Mouse (Mus musculus) hindbrain, embryonic 12.5 days (tissue): ENCODE data around the gene Snx12. TPM values are rescaled to one million over a fixed set of nuclear protein-coding genes. Genes with fewer than 3 reads are reported as not detected.

ENCODE experiments used
- ATAC-seq: fragments of 200-750 bp; cut with Nextera tagmentation; 2 replicates; pipeline ENCODE4 v1.8.0; 2017; ENCODE audit warnings: moderate TSS enrichment; ENCODE audit not compliant: low FRiP score
- H3K27ac ChIP-seq: fragments of 300-500 bp; sonication (generic); 2 replicates; pipeline ENCODE4 v1.5.1; 2016; ENCODE audit warnings: mild to moderate bottlenecking
- H3K27me3 ChIP-seq: fragments of 300-500 bp; sonication (generic); 2 replicates; pipeline ENCODE4 v1.6.1; 2016; ENCODE audit warnings: mild to moderate bottlenecking
- H3K36me3 ChIP-seq: fragments of 300-500 bp; sonication (generic); 2 replicates; pipeline ENCODE4 v1.6.1; 2016; ENCODE audit warnings: mild to moderate bottlenecking
- H3K4me1 ChIP-seq: fragments of 300-500 bp; sonication (generic); 2 replicates; pipeline ENCODE4 v1.6.1; 2016
- H3K4me2 ChIP-seq: fragments of 300-500 bp; sonication (generic); replicated peaks from 2 replicates; pipeline ENCODE4 v1.6.1; 2016; ENCODE audit warnings: mild to moderate bottlenecking
- H3K4me3 ChIP-seq: fragments of 300-500 bp; sonication (generic); 2 replicates; pipeline ENCODE4 v1.5.1; 2016; ENCODE audit warnings: mild to moderate bottlenecking
- H3K9ac ChIP-seq: fragments of 300-500 bp; sonication (generic); 2 replicates; pipeline ENCODE4 v1.6.1; 2016; ENCODE audit warnings: mild to moderate bottlenecking, moderate library complexity
- H3K9me3 ChIP-seq: fragments of 300-500 bp; sonication (generic); replicated peaks from 2 replicates; pipeline ENCODE4 v1.6.1; 2016; ENCODE audit warnings: mild to moderate bottlenecking
- WGBS: fragments of 180-500 bp; shearing (Covaris S2); methylation state at CpG from one replicate; pipeline ENCODE4 v1.1.7; 2016; 5-methylcytosine and 5-hydroxymethylcytosine counted together
- polyA plus RNA-seq: library from polyadenylated mRNA; unstranded; fragments of >200 nt; fragmentation: Nextera tagmentation; extraction: Ambion mirVana; gene quantifications from 2 replicates; pipeline ENCODE4 v1.2.1, GENCODE M21; 2016

Gene Snx12
- polyA plus RNA-seq: 53.3 and 57.5 TPM in 2 replicates

DNA sequence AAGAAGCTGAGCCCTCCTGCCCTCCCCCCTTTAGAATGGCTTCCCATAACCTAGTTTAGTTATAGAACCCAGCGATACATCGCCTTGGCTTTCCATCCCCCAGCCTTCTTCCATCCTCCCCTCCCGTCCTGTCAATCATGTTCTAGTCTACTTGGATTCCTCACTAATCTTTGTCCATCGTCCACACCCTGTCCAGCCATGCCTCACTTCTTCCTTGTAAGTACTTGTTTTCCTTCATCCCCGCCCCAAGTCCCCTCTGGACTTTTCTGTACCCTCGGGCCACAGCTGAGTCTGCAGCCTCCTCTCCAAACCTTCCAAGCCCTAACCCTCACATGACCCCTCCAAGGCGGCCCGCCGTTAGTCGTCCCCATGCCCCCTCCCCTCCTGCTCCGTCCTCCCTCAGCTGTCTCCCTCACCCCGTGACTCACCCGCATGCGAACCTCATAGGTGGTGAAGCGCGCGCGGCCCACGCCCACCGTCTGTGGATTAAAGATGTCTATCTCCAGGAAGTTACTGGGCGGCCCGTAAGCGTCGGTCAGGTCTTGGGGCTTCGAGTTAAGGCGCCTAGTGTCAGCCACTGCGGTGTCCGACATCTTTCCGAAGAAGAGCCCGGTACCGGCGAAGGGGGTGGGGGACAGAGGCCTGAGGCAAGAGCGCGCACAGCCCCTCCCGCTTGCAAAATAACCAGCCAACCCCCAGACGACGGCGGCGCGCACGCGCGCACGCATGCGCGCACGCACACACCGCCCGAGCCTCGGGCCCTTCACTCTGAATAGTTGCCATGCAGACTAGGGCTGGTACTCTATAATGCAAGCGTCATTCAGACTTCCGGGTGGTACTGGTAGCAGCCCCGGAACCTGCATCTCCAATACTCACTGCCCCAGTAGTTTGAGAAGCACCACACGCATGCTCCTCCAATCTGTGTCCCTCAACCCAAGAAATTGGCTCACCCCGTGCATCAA is at the start of gene Snx12:
Gene Snx12 (minus strand): TSS at position 730 of the 962 bp plus-strand sequence.
- no peaks in the 10 kb centered on the region; the same call in 1 of the 2 replicates for H3K4me1 ChIP-seq
- ATAC-seq: peak; percentile 98
- H3K4me2 ChIP-seq: peak within 1 kb of the TSS; percentile 56
- H3K27me3 ChIP-seq: peaks cover 14% of the 10 kb centered on the region
- WGBS: 17% methylated on average over 55 of the region's 55 CpGs
- H3K27ac ChIP-seq: peak within 1 kb of the TSS; percentile 78
- peak within 1 kb of the TSS; percentile 54 for H3K4me3 ChIP-seq
- peak within 1 kb of the TSS; percentile 63 for H3K9ac ChIP-seq
- H3K36me3 ChIP-seq: no peaks in the 10 kb centered on the region
- H3K9me3 ChIP-seq: no peaks in the 10 kb centered on the region

- Histone ChIP-seq H3K4me1 (no peaks in the 10 kb centered on the region), H3K4me3 (no peak within 1 kb of the TSS), H3K27me3 (0 out of 2 replicates have a peak, but pooled peaks cover 7% of the 10 kb centered on the region), H3K9ac (no peak within 1 kb of the TSS), H3K36me3 (no peaks in the 10 kb centered on the region), H3K9me3 (no peaks in the 10 kb centered on the region), H3K4me2 (no peak within 1 kb of the TSS), H3K27ac (no peak within 1 kb of the TSS)
- no peak for ATAC-seq
- WGBS: 54% methylated on average over 3 of the region's 3 CpGs
These were observed 46.4 kb upstream of the Snx12 start, which contains the start of gene Gm20489 for GRCm38 (mm10) chrX:101268755-101269124. Gene Gm20489, minus strand, starts transcription at chrX:101269023.

- 72% methylated on average over 5 of the region's 5 CpGs for WGBS
- Histone ChIP-seq H3K4me3 (no peak within 1 kb of the TSS), H3K4me1 (no peaks in the 10 kb centered on the region), H3K27me3 (0 out of 2 replicates have a peak, but pooled peaks cover 6% of the 10 kb centered on the region), H3K9me3 (no peaks in the 10 kb centered on the region), H3K9ac (no peak within 1 kb of the TSS), H3K36me3 (no peaks in the 10 kb centered on the region), H3K4me2 (no peak within 1 kb of the TSS), H3K27ac (no peak within 1 kb of the TSS)
- ATAC-seq: no peak
These were observed 45.8 kb upstream of the Snx12 start, which contains the start of gene Il2rg for GRCm38 (mm10) chrX:101268025-101268754. Gene Il2rg, minus strand, starts transcription at chrX:101268255.

DNA sequence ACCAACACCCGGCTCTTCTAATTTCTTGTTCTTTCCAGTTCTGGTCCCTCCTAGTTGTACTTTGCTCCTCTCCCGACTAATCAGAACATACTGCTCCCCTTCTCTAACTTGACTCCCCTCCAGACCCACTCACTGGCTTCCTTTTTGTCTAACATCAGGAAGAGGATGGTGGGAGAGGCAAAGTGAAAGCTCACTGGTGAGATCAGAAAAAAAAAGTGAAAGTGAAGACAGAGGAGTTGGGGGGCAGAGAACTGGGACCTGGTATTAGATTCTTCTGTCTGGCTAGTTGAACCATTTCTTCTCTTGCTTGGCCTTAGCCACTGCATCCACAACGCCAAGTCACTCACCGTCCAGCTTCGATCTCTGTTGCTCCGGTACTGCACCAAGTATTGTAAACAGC is 44.3 kb upstream of the Snx12 start:
- Histone ChIP-seq H3K4me1 (no peaks in the 10 kb centered on the region), H3K27me3 (0 out of 2 replicates have a peak, but pooled peaks cover 6% of the 10 kb centered on the region), H3K9ac (no peak overlapping the region), H3K4me2 (no peak overlapping the region), H3K4me3 (no peak overlapping the region), H3K36me3 (no peaks in the 10 kb centered on the region), H3K9me3 (no peaks in the 10 kb centered on the region), H3K27ac (no peak overlapping the region)
- no peak for ATAC-seq
- 94% methylated on average over 6 of the region's 6 CpGs for WGBS

GRCm38 (mm10) chrX:101263892-101264291 is 41.5 kb upstream of the Snx12 start, which contains the start of gene Gm614:
Gene Gm614, minus strand, starts transcription at chrX:101263992.
- Histone ChIP-seq H3K27ac (no peak within 1 kb of the TSS), H3K27me3 (0 out of 2 replicates have a peak, but pooled peaks cover 6% of the 10 kb centered on the region), H3K9ac (no peak within 1 kb of the TSS), H3K9me3 (no peaks in the 10 kb centered on the region), H3K4me1 (peaks cover 11% of the 10 kb centered on the region; the same call in 1 of the 2 replicates), H3K36me3 (no peaks in the 10 kb centered on the region), H3K4me3 (no peak within 1 kb of the TSS), H3K4me2 (no peak within 1 kb of the TSS)
- ATAC-seq: no peak
- WGBS: 75% methylated on average over 1 of the region's 1 CpGs

GRCm38 (mm10) chrX:101260441-101261325 is 38.3 kb upstream of the Snx12 start:
- WGBS: 24% methylated on average over 9 of the region's 13 CpGs
- Histone ChIP-seq H3K27me3 (peaks cover 3% of the 10 kb centered on the region), H3K4me1 (peaks cover 11% of the 10 kb centered on the region; the same call in 1 of the 2 replicates), H3K9me3 (no peaks in the 10 kb centered on the region), H3K9ac (no peak overlapping the region), H3K4me3 (no peak overlapping the region), H3K36me3 (peaks cover 6% of the 10 kb centered on the region; the same call in 1 of the 2 replicates), H3K4me2 (0 out of 2 replicates have a peak overlapping the region, but pooled peaks have one; percentile 11), H3K27ac (peak overlapping the region; percentile 78)
- peak; percentile 78 for ATAC-seq

GRCm38 (mm10) chrX:101256603-101257002 is 34.2 kb upstream of the Snx12 start:
- H3K36me3 ChIP-seq: peaks cover 6% of the 10 kb centered on the region; the same call in 1 of the 2 replicates
- H3K27me3 ChIP-seq: peaks cover 3% of the 10 kb centered on the region
- WGBS: 87% methylated on average over 13 of the region's 13 CpGs
- no peak overlapping the region for H3K9ac ChIP-seq
- H3K27ac ChIP-seq: no peak overlapping the region
- H3K4me1 ChIP-seq: peaks cover 11% of the 10 kb centered on the region; the same call in 1 of the 2 replicates
- ATAC-seq: no peak
- H3K9me3 ChIP-seq: no peaks in the 10 kb centered on the region
- H3K4me3 ChIP-seq: no peak overlapping the region
- 0 out of 2 replicates have a peak overlapping the region, but pooled peaks have one; percentile 61 for H3K4me2 ChIP-seq

DNA sequence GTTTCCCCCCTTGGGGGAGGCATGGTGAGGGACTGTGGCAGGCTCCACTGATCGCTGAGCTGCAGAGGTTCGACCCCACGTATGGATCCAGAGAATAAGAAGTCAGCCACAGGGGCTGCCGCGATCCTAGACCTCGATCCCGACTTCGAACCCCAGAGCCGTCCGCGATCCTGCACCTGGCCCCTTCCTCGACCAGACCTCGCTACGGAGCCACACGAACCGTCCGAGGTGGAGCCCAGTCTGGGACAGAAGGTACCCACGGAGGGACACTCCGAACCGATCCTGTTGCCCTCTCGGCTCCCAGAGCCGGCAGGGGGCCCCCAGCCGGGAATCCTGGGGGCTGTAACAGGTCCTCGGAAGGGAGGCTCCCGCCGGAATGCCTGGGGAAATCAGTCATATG is 32.4 kb upstream of the Snx12 start:
- H3K36me3 ChIP-seq: peaks cover 6% of the 10 kb centered on the region; the same call in 1 of the 2 replicates
- no peaks in the 10 kb centered on the region for H3K4me1 ChIP-seq
- peak overlapping the region; percentile 51 for H3K4me3 ChIP-seq
- H3K4me2 ChIP-seq: peak overlapping the region; percentile 61
- no peaks in the 10 kb centered on the region for H3K9me3 ChIP-seq
- WGBS: 17% methylated on average over 26 of the region's 26 CpGs
- 0 out of 2 replicates have a peak, but pooled peaks have one; percentile 26 for ATAC-seq
- H3K27ac ChIP-seq: no peak overlapping the region
- H3K27me3 ChIP-seq: peaks cover 3% of the 10 kb centered on the region
- peak overlapping the region; percentile 53 for H3K9ac ChIP-seq

GRCm38 (mm10) chrX:101253952-101254729 is 31.8 kb upstream of the Snx12 start, which contains the start of gene Foxo4:
Gene Foxo4, plus strand, starts transcription at chrX:101254528.
- Histone ChIP-seq H3K27me3 (peaks cover 3% of the 10 kb centered on the region), H3K27ac (no peak within 1 kb of the TSS), H3K4me1 (no peaks in the 10 kb centered on the region), H3K9ac (peak within 1 kb of the TSS; percentile 53), H3K4me2 (peak within 1 kb of the TSS; percentile 61), H3K9me3 (no peaks in the 10 kb centered on the region), H3K4me3 (peak within 1 kb of the TSS; percentile 51), H3K36me3 (peaks cover 6% of the 10 kb centered on the region; the same call in 1 of the 2 replicates)
- peak; percentile 93 for ATAC-seq
- WGBS: 26% methylated on average over 45 of the region's 47 CpGs

DNA sequence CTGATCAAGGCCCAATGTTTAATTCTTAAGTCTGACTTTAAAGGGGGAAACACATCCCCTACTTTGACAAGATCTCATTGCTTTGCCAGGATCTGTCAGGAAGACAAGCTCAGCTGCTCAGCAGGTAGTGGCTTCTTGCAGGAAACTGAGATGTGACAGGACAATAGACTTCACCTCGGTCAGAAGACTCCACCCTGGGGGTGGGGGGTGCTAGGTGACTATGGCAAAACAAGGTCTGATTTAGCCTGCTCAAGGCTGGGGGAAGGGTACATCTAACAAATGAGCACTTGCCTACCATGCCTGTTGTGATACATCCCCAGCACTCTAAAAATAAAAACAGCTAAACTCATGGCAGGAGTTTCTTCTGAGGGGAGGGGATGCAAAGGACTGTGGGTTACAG is 22.6 kb upstream of the Snx12 start:
- ATAC-seq: no peak
- Histone ChIP-seq H3K4me3 (no peak overlapping the region), H3K36me3 (no peaks in the 10 kb centered on the region), H3K27ac (no peak overlapping the region), H3K9ac (no peak overlapping the region), H3K27me3 (no peaks in the 10 kb centered on the region), H3K4me2 (no peak overlapping the region), H3K9me3 (no peaks in the 10 kb centered on the region), H3K4me1 (no peaks in the 10 kb centered on the region)
- 38% methylated on average over 1 of the region's 1 CpGs for WGBS
